8 mouse cellular contexts compared by ENCODE assay signal in the genomic region with DNA sequence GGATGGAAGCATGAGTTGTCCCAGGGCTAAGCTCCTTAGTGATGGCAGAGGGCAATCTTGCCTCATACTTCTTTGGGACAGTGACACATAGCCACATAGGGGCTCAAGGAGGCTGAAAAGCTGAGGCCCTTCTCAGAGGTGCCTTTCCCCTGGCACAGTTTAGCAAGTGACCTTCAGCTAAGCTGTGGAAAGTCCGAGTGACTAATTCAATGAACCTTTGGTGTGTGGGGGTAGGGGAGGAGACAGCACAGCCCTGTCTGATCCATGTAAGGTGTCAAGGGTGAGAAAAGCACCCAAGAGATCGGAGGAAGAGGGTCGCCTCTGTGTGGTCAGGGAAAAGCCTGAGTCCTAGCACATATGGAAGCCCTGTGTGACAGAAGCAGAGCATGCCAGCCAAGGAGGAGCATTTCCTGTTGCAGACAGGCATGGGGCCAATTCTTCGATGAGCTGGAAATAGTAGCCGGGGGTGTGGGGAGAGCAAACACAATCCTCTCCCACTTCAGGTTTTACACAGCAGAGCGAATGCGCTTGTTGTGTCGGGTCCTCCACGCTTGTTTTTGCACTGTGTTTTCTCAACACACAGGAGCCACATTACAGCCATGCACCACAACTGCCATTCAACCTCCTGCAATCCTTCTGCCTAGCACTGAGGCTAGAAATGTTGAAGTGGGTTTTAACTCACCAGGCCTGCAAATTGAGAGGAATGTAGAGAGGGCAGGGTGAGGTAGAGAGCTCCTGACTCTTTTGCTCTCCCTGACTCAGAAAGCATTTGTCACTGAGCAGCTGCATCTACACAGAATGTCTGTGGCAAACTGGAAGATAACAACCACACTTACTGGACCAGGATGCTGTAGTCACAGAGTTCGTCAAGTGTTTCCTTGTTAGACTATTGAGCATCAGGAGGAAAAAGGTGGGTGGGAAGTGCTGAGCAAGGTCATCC.
DNase-seq lines count a peak whose midpoint lies in the region; ATAC-seq and TF ChIP-seq lines count a peak whose summit lies in the region.

No protein-coding gene starts in this region.

- DNase-seq in liver, postnatal 0 days, result peak; percentile 28
- DNase-seq in cerebellum, adult 11-12 months, result peak; percentile 95
- peak; percentile 62 to 65 for DNase-seq in heart, adult 9 months (ENCODE audit: low spot score in 2 of 2)
- DNase-seq in right cerebral cortex, postnatal 36 days (ENCODE audit: low spot score in 2 of 2), result peak; percentile 21 to 30
- no peak for DNase-seq in liver

- no peak for TF ChIP-seq CTCF in liver, postnatal 0 days (IDR thresholded peaks at IDR 0.05; ENCODE audit: low read depth)

- H3K27me3 ChIP-seq in liver, postnatal 0 days (ENCODE audit: insufficient read depth, low read length), result no peaks in the 10 kb centered on the region
- H3K27me3 ChIP-seq in liver, embryonic 12.5 days (replicated peaks), result no peaks in the 10 kb centered on the region
- no peaks in the 10 kb centered on the region for H3K27me3 ChIP-seq in kidney, embryonic 15.5 days
- H3K27me3 ChIP-seq in limb, embryonic 15.5 days, result no peaks in the 10 kb centered on the region

- no peaks in the 10 kb centered on the region for H3K36me3 ChIP-seq in liver, postnatal 0 days (replicated peaks; ENCODE audit: insufficient read depth, low read length)
- H3K36me3 ChIP-seq in liver, embryonic 12.5 days, result no peaks in the 10 kb centered on the region
- H3K36me3 ChIP-seq in kidney, embryonic 15.5 days, result no peaks in the 10 kb centered on the region
- H3K36me3 ChIP-seq in limb, embryonic 15.5 days, result no peaks in the 10 kb centered on the region

- no peak for TF ChIP-seq EP300 in liver, postnatal 0 days (IDR thresholded peaks at IDR 0.05; ENCODE audit: low read depth)

- H3K27ac ChIP-seq in liver, postnatal 0 days (ENCODE audit: low read depth), result peak overlapping the region; percentile 22; the same call in 1 of the 2 replicates
- H3K27ac ChIP-seq in liver, embryonic 12.5 days, result no peak overlapping the region
- peak overlapping the region; percentile 70 for H3K27ac ChIP-seq in kidney, embryonic 15.5 days
- peak overlapping the region; percentile 60; the same call in 1 of the 2 replicates for H3K27ac ChIP-seq in limb, embryonic 15.5 days

- H3K9me3 ChIP-seq in liver, postnatal 0 days (ENCODE audit: low read length), result no peaks in the 10 kb centered on the region
- no peaks in the 10 kb centered on the region for H3K9me3 ChIP-seq in liver, embryonic 12.5 days (replicated peaks)
- H3K9me3 ChIP-seq in kidney, embryonic 15.5 days (replicated peaks), result no peaks in the 10 kb centered on the region
- no peaks in the 10 kb centered on the region for H3K9me3 ChIP-seq in limb, embryonic 15.5 days

- H3K9ac ChIP-seq in liver, postnatal 0 days (replicated peaks), result no peak overlapping the region
- no peak overlapping the region for H3K9ac ChIP-seq in liver, embryonic 12.5 days
- H3K9ac ChIP-seq in kidney, embryonic 15.5 days, result no peak overlapping the region
- no peak overlapping the region for H3K9ac ChIP-seq in limb, embryonic 15.5 days

- H3K4me2 ChIP-seq in liver, postnatal 0 days (ENCODE audit: low read depth, low read length), result no peak overlapping the region
- no peak overlapping the region for H3K4me2 ChIP-seq in liver, embryonic 12.5 days
- 0 out of 2 replicates have a peak overlapping the region, but pooled peaks have one; percentile 4 for H3K4me2 ChIP-seq in kidney, embryonic 15.5 days
- H3K4me2 ChIP-seq in limb, embryonic 15.5 days, result no peak overlapping the region

- ATAC-seq in liver, postnatal 0 days, result peak; percentile 15; the same call in 1 of the 2 replicates
- ATAC-seq in liver, embryonic 12.5 days, result no peak
- ATAC-seq in kidney, embryonic 15.5 days (replicated peaks; ENCODE audit: low FRiP score), result no peak
- ATAC-seq in limb, embryonic 15.5 days (ENCODE audit: insufficient number of reproducible peaks, low FRiP score, low TSS enrichment, low read depth), result peak; percentile 44; the same call in 1 of the 2 replicates

- H3K4me1 ChIP-seq in liver, postnatal 0 days (ENCODE audit: insufficient read depth), result peaks cover 3% of the 10 kb centered on the region; the same call in 1 of the 2 replicates
- H3K4me1 ChIP-seq in liver, embryonic 12.5 days, result peaks cover 8% of the 10 kb centered on the region; the same call in 1 of the 2 replicates
- peaks cover 46% of the 10 kb centered on the region for H3K4me1 ChIP-seq in kidney, embryonic 15.5 days
- peaks cover 28% of the 10 kb centered on the region for H3K4me1 ChIP-seq in limb, embryonic 15.5 days

- no peak overlapping the region for H3K4me3 ChIP-seq in liver, postnatal 0 days (ENCODE audit: low read depth, low read length)
- H3K4me3 ChIP-seq in liver, embryonic 12.5 days, result no peak overlapping the region
- H3K4me3 ChIP-seq in kidney, embryonic 15.5 days (replicated peaks), result no peak overlapping the region
- no peak overlapping the region for H3K4me3 ChIP-seq in limb, embryonic 15.5 days

- WGBS in liver, postnatal 0 days (ENCODE audit: insufficient replicate concordance), result 47% methylated on average over 10 of the region's 10 CpGs
- WGBS in liver, embryonic 12.5 days (ENCODE audit: insufficient replicate concordance), result 43% methylated on average over 10 of the region's 10 CpGs
- WGBS in kidney, embryonic 15.5 days, result 36% methylated on average over 10 of the region's 10 CpGs
- 47% methylated on average over 10 of the region's 10 CpGs for WGBS in limb, embryonic 15.5 days

Comparison
In these comparisons a context has a peak if more than half of its experiments do, and no peak if none do; other contexts are left out.
1. ATAC-seq: peak in liver, postnatal 0 days (single experiment) and limb, embryonic 15.5 days (single experiment); none in liver, embryonic 12.5 days (single experiment) and kidney, embryonic 15.5 days (single experiment).